Mouse (Mus musculus): ENCODE data around the gene Rnf31.

DNA sequence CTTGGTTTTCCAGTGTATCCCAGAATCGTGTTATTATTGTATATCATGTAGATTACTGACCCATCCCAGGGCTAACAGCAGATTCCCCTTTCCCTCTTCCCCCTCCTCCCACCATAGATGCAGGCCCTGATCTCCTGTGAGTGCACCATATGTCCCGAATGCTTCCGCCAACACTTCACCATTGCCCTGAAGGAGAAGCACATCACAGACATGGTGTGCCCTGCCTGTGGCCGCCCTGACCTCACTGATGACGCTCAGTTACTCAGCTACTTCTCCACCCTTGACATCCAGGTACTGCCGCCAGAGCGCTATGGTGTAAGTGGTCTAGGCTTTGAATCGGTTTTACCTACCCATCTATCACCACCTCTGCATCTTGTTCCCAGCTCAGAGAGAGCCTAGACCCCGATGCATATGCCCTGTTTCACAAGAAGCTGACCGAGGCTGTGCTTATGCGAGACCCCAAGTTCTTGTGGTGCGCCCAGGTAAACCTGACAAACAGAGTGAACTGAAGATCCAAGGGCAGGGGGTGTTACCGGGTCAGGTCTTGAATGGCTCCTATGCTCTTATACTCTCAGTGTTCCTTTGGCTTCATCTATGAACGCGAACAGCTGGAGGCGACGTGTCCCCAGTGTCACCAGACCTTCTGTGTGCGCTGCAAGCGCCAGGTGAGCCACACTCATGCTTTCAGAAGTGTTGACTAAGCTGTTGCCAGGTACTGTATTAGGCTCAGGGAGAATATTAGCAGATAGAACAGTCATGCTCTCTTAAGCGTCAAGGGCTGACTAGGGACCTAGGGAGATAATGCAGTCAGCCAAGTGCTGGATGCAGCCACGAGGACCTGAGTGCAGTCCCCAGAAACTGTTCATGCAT, 7.2 kb downstream of the Rnf31 start:
- TF ChIP-seq CTCF (IDR thresholded peaks at IDR 0.05; ENCODE audit: extremely low read depth, insufficient read depth, insufficient read length, insufficient replicate concordance) (no peak), POLR2A (IDR thresholded peaks at IDR 0.05; ENCODE audit: low read depth, low read length) (no peak)
